Mouse (Mus musculus) liver, adult 2 months (tissue): ENCODE data around the gene Pp2d1.

Experiments
- CTCF ChIP-seq: fragments of 200-500 bp; IDR thresholded peaks from 2 replicates; pipeline ENCODE4 v1.5.1; 2011; ENCODE audit warnings: low read depth, low read length, control low read depth
- POLR2A ChIP-seq: fragments of 200-500 bp; IDR thresholded peaks from 2 replicates; pipeline ENCODE4 v1.6.1; 2011; ENCODE audit warnings: low read length, control low read depth; ENCODE audit not compliant: insufficient read depth; ENCODE audit errors: extremely low read depth

- TF ChIP-seq CTCF (no peak), POLR2A (no peak)
Observed at GRCm38 (mm10) chr17:53564837-53565236, 25.6 kb upstream of the Pp2d1 start.
